Mouse (Mus musculus) heart, embryonic 14.5 days (tissue): ENCODE measurements around the gene B3gnt7. TPM values are rescaled to one million over a fixed set of nuclear protein-coding genes. Genes with fewer than 3 reads are reported as not detected.

Experiments
- ATAC-seq: fragments of 200-750 bp; cut with Nextera tagmentation; 2 replicates; pipeline ENCODE4 v1.8.0; 2017; ENCODE audit warnings: low read depth, moderate TSS enrichment; ENCODE audit not compliant: insufficient number of reproducible peaks, insufficient read depth, low FRiP score
- H3K27ac ChIP-seq, 2 experiments: fragments of 200-500 bp in 1 of 2; fragments of 300-500 bp in 1 of 2; sonication (generic) in 1 of 2; replicated peaks in 1 of 2; 2 replicates each; pipeline ENCODE4 v1.5.1; 2012 to 2014; ENCODE audit warnings: low read depth in 2 of 2, low read length in 2 of 2, control low read depth in 1 of 2, mild to moderate bottlenecking in 1 of 2, mixed read lengths in 1 of 2; ENCODE audit not compliant: control insufficient read depth in 1 of 2, insufficient read depth in 1 of 2
- H3K27me3 ChIP-seq: fragments of 300-500 bp; sonication (generic); 2 replicates; pipeline ENCODE4 v1.6.1; 2014; ENCODE audit warnings: mild to moderate bottlenecking, low read length, control low read depth; ENCODE audit not compliant: control insufficient read depth, insufficient read depth
- H3K36me3 ChIP-seq: fragments of 300-500 bp; sonication (generic); 2 replicates; pipeline ENCODE4 v1.6.1; 2014; ENCODE audit warnings: mild to moderate bottlenecking, control low read depth, low read length, mixed read lengths; ENCODE audit not compliant: control insufficient read depth, insufficient read depth
- H3K4me1 ChIP-seq, 2 experiments: fragments of 200-500 bp in 1 of 2; fragments of 300-500 bp in 1 of 2; sonication (generic) in 1 of 2; 2 replicates each; pipeline ENCODE4 v1.6.1; 2012 to 2014; ENCODE audit warnings: low read length in 2 of 2, control low read depth in 1 of 2, mixed read lengths in 1 of 2; ENCODE audit not compliant: control insufficient read depth in 2 of 2, insufficient read depth in 2 of 2
- H3K4me2 ChIP-seq: fragments of 300-500 bp; sonication (generic); 2 replicates; pipeline ENCODE4 v1.6.1; 2014; ENCODE audit warnings: mild to moderate bottlenecking, low read length
- H3K4me3 ChIP-seq, 2 experiments: fragments of 200-500 bp in 1 of 2; fragments of 300-500 bp in 1 of 2; sonication (generic) in 1 of 2; 2 replicates each; pipeline ENCODE4 v1.5.1; 2012 to 2014; ENCODE audit warnings: low read length in 2 of 2, mild to moderate bottlenecking in 2 of 2, control low read depth in 1 of 2, low read depth in 1 of 2, moderate library complexity in 1 of 2; ENCODE audit not compliant: control insufficient read depth in 1 of 2, insufficient read depth in 1 of 2
- H3K9ac ChIP-seq: fragments of 300-500 bp; sonication (generic); 2 replicates; pipeline ENCODE4 v1.6.1; 2014; ENCODE audit warnings: mild to moderate bottlenecking, low read length
- H3K9me3 ChIP-seq: fragments of 300-500 bp; sonication (generic); 2 replicates; pipeline ENCODE4 v1.6.1; 2016; ENCODE audit warnings: low read length, control low read depth; ENCODE audit not compliant: control insufficient read depth
- WGBS: fragments of 180-500 bp; shearing (Covaris S2); extraction: QIAGEN DNeasy Blood & Tissue Kit; methylation state at CpG from one replicate; pipeline ENCODE4 v1.1.7; 2014; 5-methylcytosine and 5-hydroxymethylcytosine counted together
- polyA plus RNA-seq: library from polyadenylated mRNA; unstranded; fragments of >200 nt; fragmentation: Nextera tagmentation; extraction: Ambion mirVana; gene quantifications from 2 replicates; pipeline ENCODE4 v1.2.1, GENCODE M21; 2014

Gene B3gnt7
- polyA plus RNA-seq, 1 experiment from 2014 or later, result 3.5 TPM

- Histone ChIP-seq H3K4me2 (no peak overlapping the region), H3K27me3 (no peaks in the 10 kb centered on the region), H3K4me1 (no peaks in the 10 kb centered on the region; a peak in 1 of 4 replicates), H3K9ac (no peak overlapping the region), H3K36me3 (no peaks in the 10 kb centered on the region), H3K4me3 (no peak overlapping the region), H3K27ac (no peak overlapping the region), H3K9me3 (no peaks in the 10 kb centered on the region)
- WGBS, result 85% methylated on average over 9 of the region's 9 CpGs
- no peak for ATAC-seq
These were observed 34.0 kb upstream of the B3gnt7 start for GRCm38 (mm10) chr1:86268492-86269189.

GRCm38 (mm10) chr1:86269190-86269508, 33.5 kb upstream of the B3gnt7 start:
- ATAC-seq, result no peak
- no peak overlapping the region for H3K9ac ChIP-seq
- no peaks in the 10 kb centered on the region for H3K4me1 ChIP-seq
- no peaks in the 10 kb centered on the region for H3K9me3 ChIP-seq
- H3K27ac ChIP-seq, result no peak overlapping the region
- H3K4me3 ChIP-seq, result no peak overlapping the region
- H3K27me3 ChIP-seq, result no peaks in the 10 kb centered on the region
- H3K4me2 ChIP-seq, result no peak overlapping the region
- no peaks in the 10 kb centered on the region for H3K36me3 ChIP-seq
- WGBS, result 64% methylated on average over 4 of the region's 4 CpGs

GRCm38 (mm10) chr1:86271707-86272106, 30.9 kb upstream of the B3gnt7 start:
- no peaks in the 10 kb centered on the region for H3K36me3 ChIP-seq
- ATAC-seq, result no peak
- no peak overlapping the region for H3K4me2 ChIP-seq
- no peaks in the 10 kb centered on the region for H3K9me3 ChIP-seq
- no peak overlapping the region for H3K27ac ChIP-seq
- H3K27me3 ChIP-seq, result no peaks in the 10 kb centered on the region
- no peaks in the 10 kb centered on the region; a peak in 1 of 4 replicates for H3K4me1 ChIP-seq
- H3K9ac ChIP-seq, result no peak overlapping the region
- H3K4me3 ChIP-seq, result no peak overlapping the region
- WGBS, result 76% methylated on average over 6 of the region's 6 CpGs

- Histone ChIP-seq H3K4me2 (no peak overlapping the region), H3K36me3 (no peaks in the 10 kb centered on the region), H3K9ac (no peak overlapping the region), H3K4me3 (no peak overlapping the region), H3K27me3 (no peaks in the 10 kb centered on the region), H3K9me3 (no peaks in the 10 kb centered on the region), H3K4me1 (no peaks in the 10 kb centered on the region; a peak in 1 of 4 replicates), H3K27ac (no peak overlapping the region)
- no peak for ATAC-seq
- WGBS, result 82% methylated on average over 5 of the region's 5 CpGs
These were observed 25.6 kb upstream of the B3gnt7 start for GRCm38 (mm10) chr1:86277055-86277454.

GRCm38 (mm10) chr1:86281781-86282536, 20.7 kb upstream of the B3gnt7 start:
- H3K27me3 ChIP-seq, result no peaks in the 10 kb centered on the region
- no peak for ATAC-seq
- H3K4me1 ChIP-seq, result no peaks in the 10 kb centered on the region; a peak in 1 of 4 replicates
- no peak overlapping the region for H3K4me3 ChIP-seq
- WGBS, result 77% methylated on average over 11 of the region's 11 CpGs
- no peaks in the 10 kb centered on the region for H3K36me3 ChIP-seq
- H3K9ac ChIP-seq, result no peak overlapping the region
- no peak overlapping the region for H3K4me2 ChIP-seq
- H3K27ac ChIP-seq, result no peak overlapping the region
- no peaks in the 10 kb centered on the region for H3K9me3 ChIP-seq

- WGBS, result 89% methylated on average over 5 of the region's 5 CpGs
- H3K4me1 ChIP-seq, result no peaks in the 10 kb centered on the region; a peak in 1 of 4 replicates
- H3K27me3 ChIP-seq, result no peaks in the 10 kb centered on the region
- H3K36me3 ChIP-seq, result no peaks in the 10 kb centered on the region
- no peaks in the 10 kb centered on the region for H3K9me3 ChIP-seq
- H3K9ac ChIP-seq, result no peak overlapping the region
- no peak overlapping the region for H3K27ac ChIP-seq
- H3K4me2 ChIP-seq, result no peak overlapping the region
- no peak for ATAC-seq
- H3K4me3 ChIP-seq, result no peak overlapping the region
These were observed 18.5 kb upstream of the B3gnt7 start for GRCm38 (mm10) chr1:86284101-86284500.

GRCm38 (mm10) chr1:86285295-86285694, 17.3 kb upstream of the B3gnt7 start:
- H3K9me3 ChIP-seq, result no peaks in the 10 kb centered on the region
- H3K4me3 ChIP-seq, result no peak overlapping the region
- no peak overlapping the region for H3K27ac ChIP-seq
- no peaks in the 10 kb centered on the region; a peak in 1 of 4 replicates for H3K4me1 ChIP-seq
- ATAC-seq, result no peak
- H3K36me3 ChIP-seq, result no peaks in the 10 kb centered on the region
- H3K4me2 ChIP-seq, result no peak overlapping the region
- H3K9ac ChIP-seq, result no peak overlapping the region
- WGBS, result 69% methylated on average over 6 of the region's 6 CpGs
- no peaks in the 10 kb centered on the region for H3K27me3 ChIP-seq
